Mouse (Mus musculus) heart, embryonic 16.5 days (tissue): ENCODE measurements around the gene Itm2c. TPM values are rescaled to one million over a fixed set of nuclear protein-coding genes. Genes with fewer than 3 reads are reported as not detected.

Source experiments
- ATAC-seq: fragments of 200-750 bp; cut with Nextera tagmentation; replicated peaks from 2 replicates; pipeline ENCODE4 v1.8.0; 2017; ENCODE audit warnings: moderate number of reproducible peaks; ENCODE audit not compliant: insufficient read depth, low FRiP score; ENCODE audit errors: extremely low read depth
- H3K27ac ChIP-seq: fragments of 300-500 bp; sonication (generic); 2 replicates; pipeline ENCODE4 v1.5.1; 2014; ENCODE audit warnings: mild to moderate bottlenecking, low read length, control low read depth, moderate library complexity
- H3K27me3 ChIP-seq: fragments of 300-500 bp; sonication (generic); 2 replicates; pipeline ENCODE4 v1.6.1; 2014; ENCODE audit warnings: low read length, mixed read lengths; ENCODE audit not compliant: control insufficient read depth, insufficient read depth
- H3K36me3 ChIP-seq: fragments of 300-500 bp; sonication (generic); 2 replicates; pipeline ENCODE4 v1.6.1; 2014; ENCODE audit not compliant: control insufficient read depth, insufficient read depth
- H3K4me1 ChIP-seq: fragments of 300-500 bp; sonication (generic); 2 replicates; pipeline ENCODE4 v1.6.1; 2014; ENCODE audit warnings: low read length, mixed read lengths; ENCODE audit not compliant: control insufficient read depth, insufficient read depth
- H3K4me2 ChIP-seq: fragments of 300-500 bp; sonication (generic); 2 replicates; pipeline ENCODE4 v1.6.1; 2014; ENCODE audit warnings: low read depth, mild to moderate bottlenecking, control low read depth, low read length
- H3K4me3 ChIP-seq: fragments of 300-500 bp; sonication (generic); 2 replicates; pipeline ENCODE4 v1.5.1; 2014; ENCODE audit warnings: mild to moderate bottlenecking, control low read depth, low read length
- H3K9ac ChIP-seq: fragments of 300-500 bp; sonication (generic); 2 replicates; pipeline ENCODE4 v1.6.1; 2014; ENCODE audit warnings: low read length, control low read depth
- H3K9me3 ChIP-seq: fragments of 300-500 bp; sonication (generic); replicated peaks from 2 replicates; pipeline ENCODE4 v1.6.1; 2016; ENCODE audit warnings: low read length; ENCODE audit not compliant: control insufficient read depth
- WGBS: fragments of 180-500 bp; shearing (Covaris S2); extraction: QIAGEN DNeasy Blood & Tissue Kit; methylation state at CpG from one replicate; pipeline ENCODE4 v1.1.7; 2014; 5-methylcytosine and 5-hydroxymethylcytosine counted together
- polyA plus RNA-seq: library from polyadenylated mRNA; unstranded; fragments of >200 nt; fragmentation: Nextera tagmentation; extraction: Ambion mirVana; gene quantifications from 2 replicates; pipeline ENCODE4 v1.2.1, GENCODE M21; 2015

Gene Itm2c
- polyA plus RNA-seq, 1 experiment from 2014 or later = 188 TPM

- Histone ChIP-seq H3K4me1 (0 out of 2 replicates have a peak, but pooled peaks cover 2% of the 10 kb centered on the region), H3K27me3 (no peaks in the 10 kb centered on the region), H3K4me2 (no peak overlapping the region), H3K36me3 (no peaks in the 10 kb centered on the region), H3K9ac (no peak overlapping the region), H3K9me3 (peaks cover 9% of the 10 kb centered on the region), H3K27ac (no peak overlapping the region), H3K4me3 (no peak overlapping the region)
- WGBS = 67% methylated on average over 6 of the region's 6 CpGs
- no peak for ATAC-seq
Observed at GRCm38 (mm10) chr1:85857261-85857754, 36.8 kb upstream of the Itm2c start.

- no peaks in the 10 kb centered on the region for H3K27me3 ChIP-seq
- ATAC-seq = no peak
- H3K27ac ChIP-seq = no peak overlapping the region
- H3K4me1 ChIP-seq = 0 out of 2 replicates have a peak, but pooled peaks cover 2% of the 10 kb centered on the region
- WGBS = 90% methylated on average over 10 of the region's 10 CpGs
- H3K9ac ChIP-seq = no peak overlapping the region
- H3K9me3 ChIP-seq = peaks cover 19% of the 10 kb centered on the region
- no peak overlapping the region for H3K4me2 ChIP-seq
- no peak overlapping the region for H3K4me3 ChIP-seq
- H3K36me3 ChIP-seq = no peaks in the 10 kb centered on the region
Observed at GRCm38 (mm10) chr1:85864383-85864782, 29.7 kb upstream of the Itm2c start.

- no peak for ATAC-seq
- WGBS = 78% methylated on average over 7 of the region's 7 CpGs
- 0 out of 2 replicates have a peak, but pooled peaks cover 2% of the 10 kb centered on the region for H3K4me1 ChIP-seq
- H3K9me3 ChIP-seq = peaks cover 10% of the 10 kb centered on the region
- H3K27ac ChIP-seq = no peak overlapping the region
- H3K36me3 ChIP-seq = no peaks in the 10 kb centered on the region
- no peak overlapping the region for H3K4me3 ChIP-seq
- H3K9ac ChIP-seq = no peak overlapping the region
- H3K4me2 ChIP-seq = no peak overlapping the region
- H3K27me3 ChIP-seq = no peaks in the 10 kb centered on the region
Observed at GRCm38 (mm10) chr1:85870001-85870400, 24.1 kb upstream of the Itm2c start.

GRCm38 (mm10) chr1:85870546-85870945 lies 23.5 kb upstream of the Itm2c start:
- Histone ChIP-seq H3K4me3 (no peak overlapping the region), H3K9me3 (peaks cover 14% of the 10 kb centered on the region), H3K4me1 (0 out of 2 replicates have a peak, but pooled peaks cover 2% of the 10 kb centered on the region), H3K27me3 (no peaks in the 10 kb centered on the region), H3K27ac (no peak overlapping the region), H3K4me2 (no peak overlapping the region), H3K36me3 (no peaks in the 10 kb centered on the region), H3K9ac (no peak overlapping the region)
- WGBS = 45% methylated on average over 2 of the region's 2 CpGs
- ATAC-seq = no peak

- Histone ChIP-seq H3K27ac (no peak overlapping the region), H3K4me1 (no peaks in the 10 kb centered on the region), H3K4me2 (no peak overlapping the region), H3K27me3 (no peaks in the 10 kb centered on the region), H3K4me3 (no peak overlapping the region), H3K36me3 (no peaks in the 10 kb centered on the region), H3K9ac (no peak overlapping the region), H3K9me3 (peaks cover 19% of the 10 kb centered on the region)
- no peak for ATAC-seq
- WGBS = 92% methylated on average over 12 of the region's 12 CpGs
Observed at GRCm38 (mm10) chr1:85882003-85882402, 12.1 kb upstream of the Itm2c start.

GRCm38 (mm10) chr1:85887221-85887620 lies 6.9 kb upstream of the Itm2c start:
- H3K4me3 ChIP-seq = no peak overlapping the region
- no peaks in the 10 kb centered on the region for H3K36me3 ChIP-seq
- ATAC-seq = no peak
- H3K4me1 ChIP-seq = no peaks in the 10 kb centered on the region
- no peaks in the 10 kb centered on the region for H3K27me3 ChIP-seq
- no peak overlapping the region for H3K4me2 ChIP-seq
- 87% methylated on average over 7 of the region's 7 CpGs for WGBS
- no peak overlapping the region for H3K9ac ChIP-seq
- no peak overlapping the region for H3K27ac ChIP-seq
- peaks cover 4% of the 10 kb centered on the region for H3K9me3 ChIP-seq

GRCm38 (mm10) chr1:85894748-85895360 lies 773 bp downstream of the Itm2c start:
- H3K4me3 ChIP-seq = peak overlapping the region; percentile 74
- H3K4me2 ChIP-seq = peak overlapping the region; percentile 93
- under 1% methylated on average over 30 of the region's 30 CpGs for WGBS
- no peaks in the 10 kb centered on the region for H3K9me3 ChIP-seq
- H3K9ac ChIP-seq = peak overlapping the region; percentile 79
- H3K27me3 ChIP-seq = no peaks in the 10 kb centered on the region
- peak; percentile 16 for ATAC-seq
- peaks cover 50% of the 10 kb centered on the region for H3K4me1 ChIP-seq
- peak overlapping the region; percentile 83 for H3K27ac ChIP-seq
- no peaks in the 10 kb centered on the region for H3K36me3 ChIP-seq

GRCm38 (mm10) chr1:85895391-85895837 lies 1.3 kb downstream of the Itm2c start:
- H3K4me2 ChIP-seq = peak overlapping the region; percentile 93
- H3K4me1 ChIP-seq = peaks cover 55% of the 10 kb centered on the region
- 6% methylated on average over 15 of the region's 15 CpGs for WGBS
- H3K27me3 ChIP-seq = no peaks in the 10 kb centered on the region
- H3K27ac ChIP-seq = peak overlapping the region; percentile 83
- no peaks in the 10 kb centered on the region for H3K36me3 ChIP-seq
- H3K9me3 ChIP-seq = no peaks in the 10 kb centered on the region
- H3K4me3 ChIP-seq = peak overlapping the region; percentile 74
- H3K9ac ChIP-seq = peak overlapping the region; percentile 79
- ATAC-seq = peak; percentile 73

- Histone ChIP-seq H3K27me3 (no peaks in the 10 kb centered on the region), H3K4me1 (peaks cover 62% of the 10 kb centered on the region), H3K4me2 (peak overlapping the region; percentile 93), H3K27ac (peak overlapping the region; percentile 83), H3K36me3 (no peaks in the 10 kb centered on the region), H3K9me3 (no peaks in the 10 kb centered on the region), H3K4me3 (peak overlapping the region; percentile 74), H3K9ac (peak overlapping the region; percentile 79)
- 77% methylated on average over 5 of the region's 5 CpGs for WGBS
- no peak for ATAC-seq
Observed at GRCm38 (mm10) chr1:85896110-85896509, 2.0 kb downstream of the Itm2c start.
